Mouse (Mus musculus) cerebellum, postnatal 10 days (tissue): ENCODE measurements at regions not wholly inside any gene's neighbourhood (a gene's known extent, or its start where the extent isn't known, plus 50 kb on each side); places are given as distances from the start of the nearest gene placed in this dataset.
A peak's percentile ranks its signal among the peaks of the same experiment; 100 is the strongest.

Source experiments
- DNase-seq, 2 experiments: peaks; one replicate each; pipeline ENCODE4 v3.0.0; 2021; ENCODE audit warnings: mixed read lengths in 2 of 2

DNA sequence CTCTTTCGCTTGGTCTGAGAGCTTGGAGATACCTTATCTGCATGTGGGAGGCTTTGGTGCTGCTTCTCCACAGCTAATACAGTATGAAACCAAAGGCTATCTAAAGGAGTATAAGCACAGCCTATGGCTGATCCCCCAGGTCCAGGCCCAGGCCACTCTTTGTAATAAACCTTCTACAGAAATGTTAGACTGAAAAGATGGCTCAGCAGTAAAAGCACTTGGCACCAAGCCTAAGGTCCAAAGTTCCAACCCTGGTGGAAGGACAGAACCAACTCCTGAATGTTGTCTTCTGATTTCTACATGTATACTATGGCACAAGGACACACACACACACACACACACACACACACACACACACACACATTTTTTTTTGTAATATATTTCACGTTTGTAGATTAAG, 1397.2 kb upstream of the Cntnap5a start:
- no peak for DNase-seq

DNA sequence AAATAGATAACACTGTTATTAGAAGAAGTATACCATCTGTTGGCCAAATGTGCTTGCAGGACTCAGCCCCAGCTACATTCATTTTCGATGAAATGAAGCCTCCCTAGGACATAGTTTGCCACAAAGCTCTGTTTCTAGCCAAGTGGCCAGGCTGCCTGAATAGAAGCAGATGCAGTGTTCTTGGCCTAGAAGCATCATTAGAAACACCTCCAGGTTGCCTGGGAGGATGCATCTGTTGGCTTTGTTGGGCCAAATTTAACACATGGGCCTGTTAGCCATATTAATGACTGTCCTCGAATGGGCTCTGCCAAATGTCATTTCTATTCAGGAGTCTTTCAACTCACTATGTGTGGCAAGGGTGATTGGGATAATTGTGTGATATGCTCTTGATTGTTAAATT, 1354.0 kb upstream of the Cntnap5a start:
- peak; percentile 89 to 90 for DNase-seq

DNA sequence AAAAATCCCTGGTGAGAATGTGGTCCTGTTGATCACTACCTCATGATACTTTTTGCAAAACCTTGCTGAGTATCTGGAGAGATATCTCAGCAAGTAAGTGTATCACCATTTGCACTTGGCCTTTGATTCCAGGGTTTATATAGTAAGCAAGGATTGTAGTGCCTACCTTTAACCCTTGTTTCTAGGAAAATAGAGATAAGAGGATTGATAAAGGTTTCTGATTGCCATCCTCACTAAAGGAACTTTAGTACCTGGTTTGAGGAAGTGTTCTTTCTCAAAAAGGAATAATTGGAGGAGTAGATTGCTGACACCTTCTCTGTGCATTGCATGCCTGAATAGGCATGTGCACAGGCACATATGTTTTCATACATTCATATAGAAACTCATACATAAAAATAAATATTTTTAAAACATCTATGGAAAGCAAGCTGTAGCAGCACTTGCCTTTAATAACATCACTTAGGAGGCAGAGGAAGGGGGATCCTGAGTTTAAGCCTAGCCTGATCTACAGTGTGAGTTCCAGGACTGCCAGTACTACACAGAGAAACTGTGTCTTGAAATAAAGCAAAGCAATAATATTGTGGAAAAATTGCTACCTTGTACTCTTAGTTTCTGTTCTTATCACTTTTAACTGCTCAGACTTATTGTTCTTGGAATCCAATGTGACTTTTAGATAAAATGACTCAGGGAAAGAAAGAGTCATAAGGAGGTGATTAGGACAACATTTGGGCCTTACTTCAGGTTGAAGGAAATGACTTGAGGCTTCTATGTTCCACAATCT, 1326.2 kb upstream of the Cntnap5a start:
- DNase-seq = no peak

DNA sequence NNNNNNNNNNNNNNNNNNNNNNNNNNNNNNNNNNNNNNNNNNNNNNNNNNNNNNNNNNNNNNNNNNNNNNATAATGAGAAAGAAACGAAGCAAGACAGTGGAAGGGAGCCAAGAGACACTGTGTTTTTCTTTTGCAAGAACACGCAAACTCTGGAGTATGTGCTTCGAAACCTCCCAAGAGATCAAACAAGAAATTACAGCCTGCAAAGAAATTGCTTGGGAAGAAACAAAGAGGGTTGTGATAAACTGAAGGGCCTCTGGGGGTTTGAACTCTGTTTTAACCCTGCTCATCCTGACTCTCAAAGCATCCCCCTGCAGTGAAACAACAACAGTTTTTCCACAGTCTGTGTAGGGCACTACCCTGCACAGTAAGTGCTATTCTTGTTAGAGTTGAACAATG, 1292.5 kb upstream of the Cntnap5a start:
- no peak for DNase-seq
